Mouse (Mus musculus) liver, embryonic 11.5 days (tissue): Measurements from ENCODE around the gene Gpa33. TPM values are rescaled to one million over a fixed set of nuclear protein-coding genes. Genes with fewer than 3 reads are reported as not detected.

Source experiments
- ATAC-seq: fragments of 200-750 bp; cut with Nextera tagmentation; replicated peaks from 2 replicates; pipeline ENCODE4 v1.8.0; 2017; ENCODE audit warnings: moderate number of reproducible peaks, mild to moderate bottlenecking, moderate TSS enrichment, moderate library complexity; ENCODE audit not compliant: low FRiP score
- DNase-seq: peaks from one replicate; pipeline ENCODE4 v3.0.0-alpha.2; 2017; ENCODE audit warnings: low spot score
- H3K27ac ChIP-seq: fragments of 300-500 bp; sonication (generic); 2 replicates; pipeline ENCODE4 v1.5.1; 2014; ENCODE audit warnings: mild to moderate bottlenecking, low read depth, low read length, control low read depth
- H3K27me3 ChIP-seq: fragments of 300-500 bp; sonication (generic); replicated peaks from 2 replicates; pipeline ENCODE4 v1.6.1; 2014; ENCODE audit warnings: low read length, mixed read lengths; ENCODE audit not compliant: control insufficient read depth, insufficient read depth
- H3K36me3 ChIP-seq: fragments of 300-500 bp; sonication (generic); 2 replicates; pipeline ENCODE4 v1.6.1; 2014; ENCODE audit warnings: mild to moderate bottlenecking, low read length, moderate library complexity, mixed read lengths; ENCODE audit not compliant: control insufficient read depth, insufficient read depth
- H3K4me1 ChIP-seq: fragments of 300-500 bp; sonication (generic); replicated peaks from 2 replicates; pipeline ENCODE4 v1.6.1; 2014; ENCODE audit warnings: low read length, mixed read lengths; ENCODE audit not compliant: control insufficient read depth, insufficient read depth
- H3K4me2 ChIP-seq: fragments of 300-500 bp; sonication (generic); 2 replicates; pipeline ENCODE4 v1.6.1; 2014; ENCODE audit warnings: mild to moderate bottlenecking, control low read depth, moderate library complexity
- H3K4me3 ChIP-seq: fragments of 300-500 bp; sonication (generic); 2 replicates; pipeline ENCODE4 v1.5.1; 2014; ENCODE audit warnings: low read depth, low read length, control low read depth
- H3K9ac ChIP-seq: fragments of 300-500 bp; sonication (generic); 2 replicates; pipeline ENCODE4 v1.6.1; 2014; ENCODE audit warnings: low read depth, low read length, control low read depth
- H3K9me3 ChIP-seq: fragments of 300-500 bp; sonication (generic); 2 replicates; pipeline ENCODE4 v1.6.1; 2016; ENCODE audit warnings: low read length, inconsistent platforms, mixed read lengths; ENCODE audit not compliant: control insufficient read depth
- WGBS: fragments of 180-500 bp; shearing (Covaris S2); extraction: QIAGEN DNeasy Blood & Tissue Kit; methylation state at CpG from one replicate; pipeline ENCODE4 v1.1.7; 2014; 5-methylcytosine and 5-hydroxymethylcytosine counted together
- polyA plus RNA-seq: library from polyadenylated mRNA; unstranded; fragments of >200 nt; fragmentation: Nextera tagmentation; extraction: Ambion mirVana; gene quantifications from 2 replicates; pipeline ENCODE4 v1.2.1, GENCODE M21; 2014

The Gpa33 gene
- polyA plus RNA-seq = not detected in 2 replicates

GRCm38 (mm10) chr1:166130224-166130860 lies at the start of gene Gpa33:
Gene Gpa33 (plus strand): TSS chr1:166130238.
- no peak within 1 kb of the TSS for H3K4me2 ChIP-seq
- H3K4me3 ChIP-seq = no peak within 1 kb of the TSS
- H3K27ac ChIP-seq = no peak within 1 kb of the TSS
- ATAC-seq (no peak), DNase-seq (no peak)
- H3K27me3 ChIP-seq = no peaks in the 10 kb centered on the region
- peaks cover 10% of the 10 kb centered on the region for H3K4me1 ChIP-seq
- H3K9me3 ChIP-seq = no peaks in the 10 kb centered on the region
- H3K36me3 ChIP-seq = no peaks in the 10 kb centered on the region
- 80% methylated on average over 5 of the region's 5 CpGs for WGBS
- no peak within 1 kb of the TSS for H3K9ac ChIP-seq

- Histone ChIP-seq H3K4me1 (no peaks in the 10 kb centered on the region), H3K27ac (no peak overlapping the region), H3K4me3 (no peak overlapping the region), H3K9ac (no peak overlapping the region), H3K27me3 (no peaks in the 10 kb centered on the region), H3K4me2 (no peak overlapping the region), H3K36me3 (no peaks in the 10 kb centered on the region), H3K9me3 (no peaks in the 10 kb centered on the region)
- DNase-seq = no peak
- no peak for ATAC-seq
- WGBS = 84% methylated on average over 19 of the region's 19 CpGs
Measured at GRCm38 (mm10) chr1:166088446-166089170, 41.4 kb upstream of the Gpa33 start.

- H3K9ac ChIP-seq = no peak overlapping the region
- H3K36me3 ChIP-seq = no peaks in the 10 kb centered on the region
- no peak overlapping the region for H3K4me3 ChIP-seq
- ATAC-seq = no peak
- no peaks in the 10 kb centered on the region for H3K4me1 ChIP-seq
- H3K4me2 ChIP-seq = no peak overlapping the region
- no peaks in the 10 kb centered on the region for H3K9me3 ChIP-seq
- H3K27me3 ChIP-seq = no peaks in the 10 kb centered on the region
- no peak overlapping the region for H3K27ac ChIP-seq
- DNase-seq = no peak
- WGBS = 65% methylated on average over 3 of the region's 3 CpGs
Measured at GRCm38 (mm10) chr1:166089337-166089736, 40.7 kb upstream of the Gpa33 start.

GRCm38 (mm10) chr1:166089739-166090138 lies 40.3 kb upstream of the Gpa33 start:
- Histone ChIP-seq H3K9ac (no peak overlapping the region), H3K4me3 (no peak overlapping the region), H3K27ac (no peak overlapping the region), H3K4me1 (no peaks in the 10 kb centered on the region), H3K36me3 (no peaks in the 10 kb centered on the region), H3K9me3 (no peaks in the 10 kb centered on the region), H3K4me2 (no peak overlapping the region), H3K27me3 (no peaks in the 10 kb centered on the region)
- no peak for ATAC-seq
- DNase-seq = no peak
- 51% methylated on average over 4 of the region's 4 CpGs for WGBS

GRCm38 (mm10) chr1:166090306-166090705 lies 39.7 kb upstream of the Gpa33 start:
- Histone ChIP-seq H3K4me2 (no peak overlapping the region), H3K27ac (no peak overlapping the region), H3K9ac (no peak overlapping the region), H3K9me3 (peaks cover 2% of the 10 kb centered on the region; the same call in 1 of the 2 replicates), H3K4me3 (no peak overlapping the region), H3K27me3 (no peaks in the 10 kb centered on the region), H3K4me1 (no peaks in the 10 kb centered on the region), H3K36me3 (no peaks in the 10 kb centered on the region)
- ATAC-seq = no peak
- DNase-seq = no peak
- WGBS = 72% methylated on average over 2 of the region's 2 CpGs

GRCm38 (mm10) chr1:166094462-166094861 lies 35.6 kb upstream of the Gpa33 start:
- Histone ChIP-seq H3K4me1 (no peaks in the 10 kb centered on the region), H3K36me3 (no peaks in the 10 kb centered on the region), H3K4me2 (no peak overlapping the region), H3K9ac (no peak overlapping the region), H3K27me3 (no peaks in the 10 kb centered on the region), H3K4me3 (no peak overlapping the region), H3K9me3 (peaks cover 3% of the 10 kb centered on the region; the same call in 1 of the 2 replicates), H3K27ac (no peak overlapping the region)
- ATAC-seq = no peak
- 81% methylated on average over 3 of the region's 3 CpGs for WGBS
- DNase-seq = no peak

GRCm38 (mm10) chr1:166098120-166098519 lies 31.9 kb upstream of the Gpa33 start:
- WGBS = 98% methylated on average over 2 of the region's 2 CpGs

GRCm38 (mm10) chr1:166102920-166103608 lies 27.0 kb upstream of the Gpa33 start:
- no peaks in the 10 kb centered on the region for H3K9me3 ChIP-seq
- H3K9ac ChIP-seq = no peak overlapping the region
- WGBS = 75% methylated on average over 11 of the region's 11 CpGs
- H3K27ac ChIP-seq = no peak overlapping the region
- no peak overlapping the region for H3K4me2 ChIP-seq
- no peaks in the 10 kb centered on the region for H3K36me3 ChIP-seq
- H3K4me3 ChIP-seq = no peak overlapping the region
- ATAC-seq = no peak
- DNase-seq = no peak
- H3K27me3 ChIP-seq = no peaks in the 10 kb centered on the region; the same call in 1 of the 2 replicates
- H3K4me1 ChIP-seq = peaks cover 7% of the 10 kb centered on the region

More at GRCm38 (mm10) chr1:166098120-166098519, 31.9 kb upstream of the Gpa33 start:
- H3K36me3 ChIP-seq = no peaks in the 10 kb centered on the region
- H3K4me1 ChIP-seq = no peaks in the 10 kb centered on the region
- H3K4me3 ChIP-seq = no peak overlapping the region
- H3K9me3 ChIP-seq = peaks cover 3% of the 10 kb centered on the region; the same call in 1 of the 2 replicates
- DNase-seq (no peak), ATAC-seq (no peak)
- no peak overlapping the region for H3K27ac ChIP-seq
- H3K9ac ChIP-seq = no peak overlapping the region
- no peaks in the 10 kb centered on the region; the same call in 1 of the 2 replicates for H3K27me3 ChIP-seq
- H3K4me2 ChIP-seq = no peak overlapping the region
